Mouse (Mus musculus) G1E (cell line): ENCODE measurements at regions not wholly inside any gene's neighbourhood (a gene's known extent, or its start where the extent isn't known, plus 50 kb on each side); places are given as distances from the start of the nearest gene placed in this dataset.

ENCODE experiments used
- CTCF ChIP-seq: IDR thresholded peaks from 2 replicates; pipeline ENCODE4 v1.5.1; 2012; ENCODE audit warnings: low read depth, low read length, inconsistent platforms, mixed read lengths
- GATA1 ChIP-seq: IDR thresholded peaks from 2 replicates; pipeline ENCODE4 v1.6.1; 2012; ENCODE audit warnings: borderline replicate concordance, low read length, inconsistent platforms, mixed read lengths

DNA sequence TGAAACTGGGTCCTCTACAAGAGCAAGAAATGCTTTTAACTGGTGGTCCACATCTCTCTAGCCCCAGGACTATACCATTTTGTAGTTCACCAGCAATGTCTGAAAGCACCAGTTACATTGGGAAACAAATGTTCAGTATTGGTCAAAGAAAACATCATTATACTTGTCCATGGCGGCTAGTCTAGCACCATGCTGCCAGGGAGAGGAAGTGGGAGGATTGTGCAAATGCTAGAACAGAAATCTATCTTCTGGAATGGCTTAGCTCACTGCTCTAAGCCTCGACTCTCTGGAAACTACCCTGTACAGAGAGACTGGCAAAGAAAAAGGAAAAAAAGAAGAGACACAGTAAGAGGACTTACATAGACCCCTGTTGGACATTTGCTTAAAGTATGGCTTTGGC lies 81.1 kb upstream of the Ralgapa2 start:
- TF ChIP-seq CTCF (no peak), GATA1 (no peak)
